Mouse (Mus musculus): ENCODE results near the gene Cdc34. TPM values are rescaled to one million over a fixed set of nuclear protein-coding genes. Genes with fewer than 3 reads are reported as not detected.

Gene Cdc34
- polyA plus RNA-seq, 1 experiment from 2014 or later, result 137 TPM

DNA sequence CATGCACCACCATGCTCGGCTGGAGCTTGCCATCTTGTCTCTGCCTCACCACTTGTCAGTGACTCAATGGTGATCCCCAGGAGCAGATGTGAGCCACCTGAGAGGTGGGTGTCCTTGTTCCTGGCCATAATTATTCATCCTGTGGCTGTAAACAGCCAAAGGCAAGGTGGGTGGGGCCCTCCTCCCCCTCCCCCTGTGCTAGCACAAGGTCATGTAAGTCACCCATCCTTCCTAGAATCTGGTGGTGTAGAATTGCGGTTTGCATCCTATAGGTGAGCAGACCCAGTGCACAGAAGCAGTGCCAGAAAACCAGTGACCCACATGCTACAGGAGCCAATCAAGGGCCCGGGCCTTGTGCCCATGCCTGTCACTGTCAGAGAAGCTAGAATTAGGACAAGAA is 8.9 kb upstream of the Cdc34 start:
- Histone ChIP-seq H3K4me3 (no peak overlapping the region), H3K27me3 (no peaks in the 10 kb centered on the region), H3K27ac (no peak overlapping the region), H3K9ac (no peak overlapping the region), H3K9me3 (no peaks in the 10 kb centered on the region), H3K36me3 (peaks cover 15% of the 10 kb centered on the region), H3K4me2 (replicated peaks) (no peak overlapping the region), H3K4me1 (peaks cover 13% of the 10 kb centered on the region)
- WGBS, result 90% methylated on average over 3 of the region's 3 CpGs
- ATAC-seq (ENCODE audit: insufficient number of reproducible peaks, insufficient read depth, low FRiP score, low TSS enrichment), result no peak

DNA sequence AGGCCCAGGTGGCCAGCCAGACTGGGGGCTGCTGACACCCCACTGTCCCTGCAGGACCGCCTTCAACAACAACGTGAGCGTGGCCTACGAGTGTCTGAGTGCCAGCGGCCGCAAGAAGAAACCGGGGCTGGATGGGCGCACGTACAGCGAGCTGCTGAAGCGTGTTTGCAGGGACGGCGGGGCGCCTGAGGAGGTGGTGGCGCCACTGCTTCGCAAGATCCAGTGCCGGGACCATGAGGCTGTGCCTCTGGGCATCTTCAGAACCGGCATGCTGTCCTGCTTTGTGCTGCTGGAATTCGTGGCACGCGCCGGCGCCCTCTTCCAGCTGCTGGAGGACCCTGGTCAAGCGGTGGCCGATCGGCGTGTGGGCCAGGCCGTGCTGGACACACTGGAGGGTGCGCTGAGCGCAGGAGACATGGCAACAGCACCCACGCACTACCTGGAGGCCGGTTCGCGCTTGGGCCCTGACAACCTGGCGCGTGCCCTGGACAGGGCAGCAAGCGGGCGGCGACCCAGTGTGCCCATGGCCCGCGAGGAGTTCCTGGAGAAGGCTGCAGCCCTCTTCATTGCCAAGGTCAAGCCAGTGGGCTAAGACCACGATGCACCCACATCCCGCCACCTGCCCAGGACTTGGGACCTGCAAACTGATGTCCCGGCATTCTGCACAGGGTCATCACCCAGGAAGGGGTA is 6.5 kb upstream of the Cdc34 start:
- Histone ChIP-seq H3K4me2 (replicated peaks) (no peak overlapping the region), H3K27ac (no peak overlapping the region), H3K36me3 (peaks cover 15% of the 10 kb centered on the region), H3K9me3 (no peaks in the 10 kb centered on the region), H3K27me3 (no peaks in the 10 kb centered on the region), H3K4me3 (no peak overlapping the region), H3K9ac (no peak overlapping the region), H3K4me1 (peaks cover 8% of the 10 kb centered on the region)
- ATAC-seq (ENCODE audit: insufficient number of reproducible peaks, insufficient read depth, low FRiP score, low TSS enrichment), result no peak
- WGBS, result 52% methylated on average over 44 of the region's 44 CpGs

DNA sequence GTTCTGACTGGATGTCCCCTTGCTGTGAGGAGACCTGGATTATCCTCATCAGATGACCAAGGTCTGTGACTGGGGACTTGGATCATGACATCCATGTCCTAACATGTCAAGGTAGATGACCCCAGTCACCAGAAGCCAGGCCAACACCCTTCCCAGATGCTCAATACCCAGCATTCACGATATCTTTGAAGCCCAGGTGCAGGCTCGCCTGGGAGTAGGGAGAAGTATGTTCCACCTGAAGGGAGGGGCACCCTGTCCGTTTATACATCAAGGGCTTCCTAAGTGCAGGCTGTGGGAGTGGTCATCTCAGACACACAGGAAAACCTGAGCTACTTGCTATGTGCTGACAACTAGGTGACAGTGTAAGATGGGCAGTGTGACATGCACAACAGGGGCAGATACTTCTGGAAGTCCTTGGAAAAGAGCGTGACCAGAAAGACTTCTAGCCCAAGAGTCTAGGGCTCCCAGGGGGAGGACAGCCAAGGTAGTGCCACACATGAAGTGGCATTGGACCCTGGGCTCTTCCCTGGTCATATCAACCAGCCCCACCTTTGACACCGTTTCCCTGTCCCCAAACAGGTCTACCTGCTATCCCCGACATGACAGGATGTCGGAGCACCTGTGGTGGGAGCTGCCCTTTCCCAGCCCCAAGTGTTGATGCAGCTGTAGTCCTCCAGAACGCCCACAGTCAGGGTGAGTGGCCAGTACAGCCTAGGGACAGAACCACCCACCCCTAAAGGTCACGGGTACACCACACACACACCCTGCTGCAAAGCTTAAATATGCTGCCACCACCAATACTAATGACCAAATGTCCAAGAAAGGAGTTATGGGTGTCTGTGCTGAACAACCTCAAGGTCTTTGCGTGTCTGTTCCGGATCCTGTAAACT is 1.1 kb upstream of the Cdc34 start:
- Histone ChIP-seq H3K4me2 (replicated peaks) (peak overlapping the region; percentile 63), H3K4me1 (peaks cover 15% of the 10 kb centered on the region), H3K9me3 (no peaks in the 10 kb centered on the region), H3K27ac (peak overlapping the region; percentile 80), H3K4me3 (peak overlapping the region; percentile 84), H3K27me3 (no peaks in the 10 kb centered on the region), H3K36me3 (peaks cover 21% of the 10 kb centered on the region), H3K9ac (peak overlapping the region; percentile 36; the same call in 1 of the 2 replicates)
- peak; percentile 1; the same call in 1 of the 2 replicates for ATAC-seq (ENCODE audit: insufficient number of reproducible peaks, insufficient read depth, low FRiP score, low TSS enrichment)
- 41% methylated on average over 11 of the region's 11 CpGs for WGBS

DNA sequence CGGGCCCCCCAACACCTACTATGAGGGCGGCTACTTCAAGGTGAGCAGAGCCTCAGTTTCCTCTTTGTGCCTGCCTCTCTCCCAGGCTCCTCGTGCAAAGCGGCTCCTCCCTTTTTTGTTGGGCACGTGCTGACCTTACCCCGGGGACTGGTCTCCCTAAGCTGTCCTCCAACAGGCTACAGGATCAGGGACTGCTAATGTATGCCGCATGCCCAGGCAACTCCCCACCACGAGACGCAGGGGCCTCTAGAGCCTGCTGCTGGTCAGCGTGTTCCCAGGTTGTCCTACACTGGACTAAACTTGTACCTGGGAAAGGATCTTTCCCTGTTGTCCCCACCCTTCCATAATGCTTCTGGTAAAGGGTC is 538 bp downstream of the Cdc34 start:
- peaks cover 15% of the 10 kb centered on the region for H3K4me1 ChIP-seq
- H3K4me3 ChIP-seq, result peak overlapping the region; percentile 84
- H3K36me3 ChIP-seq, result peaks cover 35% of the 10 kb centered on the region
- H3K27me3 ChIP-seq, result no peaks in the 10 kb centered on the region
- peak overlapping the region; percentile 98 for H3K4me2 ChIP-seq (replicated peaks)
- H3K9ac ChIP-seq, result peak overlapping the region; percentile 87
- 0 out of 2 replicates have a peak, but pooled peaks have one; percentile 1 for ATAC-seq (ENCODE audit: insufficient number of reproducible peaks, insufficient read depth, low FRiP score, low TSS enrichment)
- no peaks in the 10 kb centered on the region for H3K9me3 ChIP-seq
- H3K27ac ChIP-seq, result peak overlapping the region; percentile 74; the same call in 1 of the 2 replicates
- WGBS, result under 1% methylated on average over 10 of the region's 10 CpGs

DNA sequence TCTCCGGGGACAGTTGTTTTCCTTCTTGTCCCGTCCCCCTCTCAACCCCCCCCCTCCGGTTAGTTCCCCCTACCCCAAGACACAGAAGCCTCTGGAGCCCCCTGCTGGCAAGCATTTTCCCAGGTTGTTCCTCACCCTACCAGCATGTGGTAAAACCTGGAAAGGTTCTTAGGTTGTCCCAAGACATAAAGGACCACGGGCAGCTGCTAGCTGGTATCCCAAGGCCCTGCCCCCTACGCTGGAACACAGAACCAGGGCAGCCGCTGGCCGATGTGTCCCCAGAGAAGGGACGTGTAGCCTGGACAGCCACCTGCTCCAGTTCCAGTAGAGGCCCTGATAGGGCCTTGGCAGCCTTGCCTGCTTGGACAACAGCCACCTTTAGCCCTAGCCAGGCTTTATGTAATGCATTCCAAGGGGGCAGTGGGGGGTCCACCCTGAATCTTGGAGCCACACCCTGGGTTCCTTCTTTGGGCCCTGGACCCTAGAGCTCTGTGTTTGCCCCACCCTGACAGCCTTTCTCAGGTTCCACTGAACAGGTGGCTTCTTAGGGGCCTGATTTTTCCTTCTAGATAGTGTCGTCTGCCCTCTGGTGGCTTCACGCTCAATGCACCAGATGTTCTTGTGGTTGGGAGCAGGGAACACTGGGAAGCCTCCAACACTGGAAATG is 1.1 kb downstream of the Cdc34 start:
- Histone ChIP-seq H3K4me3 (peak overlapping the region; percentile 84), H3K27me3 (no peaks in the 10 kb centered on the region), H3K4me1 (peaks cover 15% of the 10 kb centered on the region), H3K9me3 (no peaks in the 10 kb centered on the region), H3K4me2 (replicated peaks) (peak overlapping the region; percentile 98), H3K27ac (0 out of 2 replicates have a peak overlapping the region, but pooled peaks have one; percentile 74), H3K9ac (peak overlapping the region; percentile 87), H3K36me3 (peaks cover 40% of the 10 kb centered on the region)
- ATAC-seq (ENCODE audit: insufficient number of reproducible peaks, insufficient read depth, low FRiP score, low TSS enrichment), result no peak
- WGBS, result 4% methylated on average over 10 of the region's 10 CpGs

DNA sequence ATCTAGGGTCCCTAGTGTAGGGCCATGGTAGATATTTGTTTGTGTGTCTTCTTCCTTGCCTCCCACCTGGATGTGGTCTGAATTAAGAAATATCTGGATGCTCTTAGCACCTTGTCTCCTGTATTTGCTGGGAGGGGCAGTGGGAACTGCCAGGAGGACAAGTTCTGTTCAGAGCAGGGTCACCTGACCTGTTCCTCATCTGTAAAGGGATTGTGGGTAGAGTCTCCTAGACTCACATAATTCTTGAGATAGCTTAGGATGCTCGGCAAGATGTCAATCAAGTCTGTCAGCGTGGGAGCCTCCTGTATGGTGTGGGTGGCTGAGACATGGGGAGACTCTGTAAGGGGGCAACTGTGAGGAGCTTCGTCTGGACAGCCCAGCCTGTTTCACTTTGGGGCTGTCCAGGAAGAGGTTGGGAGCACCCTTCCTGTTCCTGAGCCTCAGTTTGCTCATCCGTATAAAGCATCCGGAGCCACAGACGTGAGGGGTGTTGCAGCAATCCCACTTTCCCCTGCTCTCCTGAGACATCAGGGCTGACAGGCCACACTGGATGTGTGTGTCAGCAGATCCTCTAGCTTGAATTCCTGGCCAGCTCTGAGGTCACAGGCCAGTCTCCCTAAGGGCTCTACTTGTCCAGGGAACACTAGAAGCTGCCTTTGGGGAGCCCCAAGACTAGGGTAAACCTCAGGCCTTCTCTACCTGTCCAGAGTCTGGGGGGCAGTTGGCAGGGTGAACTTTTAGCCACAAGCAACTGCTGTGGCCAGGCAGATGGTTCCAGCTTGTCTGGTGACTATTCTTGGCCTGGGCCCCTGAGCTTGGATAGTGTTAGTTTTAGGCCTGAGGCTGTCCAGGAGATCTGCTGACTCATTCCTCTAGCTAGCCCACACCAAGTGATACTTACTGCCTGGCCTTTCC is 2.0 kb downstream of the Cdc34 start:
- H3K9me3 ChIP-seq, result no peaks in the 10 kb centered on the region
- no peak for ATAC-seq (ENCODE audit: insufficient number of reproducible peaks, insufficient read depth, low FRiP score, low TSS enrichment)
- no peaks in the 10 kb centered on the region for H3K27me3 ChIP-seq
- peaks cover 15% of the 10 kb centered on the region for H3K4me1 ChIP-seq
- H3K4me2 ChIP-seq (replicated peaks), result peak overlapping the region; percentile 98
- WGBS, result 85% methylated on average over 6 of the region's 6 CpGs
- no peak overlapping the region for H3K27ac ChIP-seq
- peak overlapping the region; percentile 87 for H3K9ac ChIP-seq
- H3K4me3 ChIP-seq, result peak overlapping the region; percentile 84
- H3K36me3 ChIP-seq, result peaks cover 49% of the 10 kb centered on the region

DNA sequence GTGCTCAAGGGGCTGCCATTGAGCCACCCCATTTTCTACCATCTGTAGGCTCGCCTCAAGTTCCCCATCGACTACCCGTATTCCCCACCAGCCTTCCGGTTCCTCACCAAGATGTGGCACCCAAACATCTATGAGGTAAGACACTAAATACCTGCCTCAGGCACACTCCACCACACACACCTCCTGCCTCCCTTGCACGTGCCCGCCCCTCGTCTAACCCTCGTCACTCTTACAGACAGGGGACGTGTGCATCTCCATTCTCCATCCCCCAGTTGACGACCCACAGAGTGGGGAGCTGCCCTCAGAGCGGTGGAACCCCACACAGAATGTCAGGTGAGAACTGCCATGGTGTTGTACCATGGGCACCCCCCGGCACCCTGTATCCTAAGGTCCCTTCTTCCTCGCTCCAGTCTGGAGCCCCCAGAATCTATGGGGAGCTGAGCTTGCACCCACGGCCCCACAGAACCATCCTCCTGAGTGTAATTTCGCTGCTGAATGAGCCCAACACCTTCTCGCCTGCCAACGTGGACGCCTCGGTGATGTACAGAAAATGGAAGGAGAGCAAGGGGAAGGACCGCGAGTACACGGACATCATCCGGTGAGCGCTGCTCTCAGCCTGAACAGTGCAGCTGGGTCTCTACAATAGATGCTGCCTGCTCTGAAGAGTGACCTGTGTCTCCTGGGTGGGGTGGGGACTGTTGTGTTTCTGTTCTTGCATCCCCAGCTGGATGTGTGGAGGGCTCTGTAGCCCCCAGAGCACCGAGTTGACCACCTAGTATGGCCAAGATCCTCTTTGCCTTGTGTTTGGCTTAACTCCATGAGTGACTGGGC is 3.0 kb downstream of the Cdc34 start:
- H3K36me3 ChIP-seq, result peaks cover 53% of the 10 kb centered on the region
- peaks cover 15% of the 10 kb centered on the region for H3K4me1 ChIP-seq
- H3K9ac ChIP-seq, result no peak overlapping the region
- H3K4me2 ChIP-seq (replicated peaks), result no peak overlapping the region
- H3K27me3 ChIP-seq, result no peaks in the 10 kb centered on the region
- H3K4me3 ChIP-seq, result no peak overlapping the region
- 95% methylated on average over 25 of the region's 25 CpGs for WGBS
- H3K27ac ChIP-seq, result no peak overlapping the region
- no peaks in the 10 kb centered on the region for H3K9me3 ChIP-seq
- ATAC-seq (ENCODE audit: insufficient number of reproducible peaks, insufficient read depth, low FRiP score, low TSS enrichment), result no peak

DNA sequence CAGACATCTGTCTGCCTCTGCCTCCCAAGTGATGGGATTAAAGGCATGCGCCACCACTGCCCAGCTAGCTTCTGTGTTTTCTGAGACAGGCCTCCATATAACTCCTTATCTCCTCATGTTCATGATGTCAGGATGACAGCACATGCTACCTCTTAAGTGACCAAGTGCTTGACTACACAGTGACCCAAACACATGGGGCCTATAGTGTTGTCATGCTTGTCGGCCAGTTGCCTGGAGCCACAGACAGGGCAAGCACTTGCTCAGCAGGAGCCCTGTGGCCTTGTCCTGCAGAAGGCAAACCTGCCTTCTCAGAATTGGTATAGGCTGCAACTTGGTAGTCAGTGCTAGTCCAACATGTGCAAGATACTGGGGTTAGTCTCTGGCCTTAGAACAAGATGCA is 4.2 kb downstream of the Cdc34 start:
- Histone ChIP-seq H3K4me1 (peaks cover 11% of the 10 kb centered on the region), H3K36me3 (peaks cover 53% of the 10 kb centered on the region), H3K4me3 (no peak overlapping the region), H3K27me3 (no peaks in the 10 kb centered on the region), H3K4me2 (replicated peaks) (no peak overlapping the region), H3K9ac (no peak overlapping the region), H3K27ac (no peak overlapping the region), H3K9me3 (no peaks in the 10 kb centered on the region)
- 86% methylated on average over 2 of the region's 2 CpGs for WGBS
- ATAC-seq (ENCODE audit: insufficient number of reproducible peaks, insufficient read depth, low FRiP score, low TSS enrichment), result no peak

DNA sequence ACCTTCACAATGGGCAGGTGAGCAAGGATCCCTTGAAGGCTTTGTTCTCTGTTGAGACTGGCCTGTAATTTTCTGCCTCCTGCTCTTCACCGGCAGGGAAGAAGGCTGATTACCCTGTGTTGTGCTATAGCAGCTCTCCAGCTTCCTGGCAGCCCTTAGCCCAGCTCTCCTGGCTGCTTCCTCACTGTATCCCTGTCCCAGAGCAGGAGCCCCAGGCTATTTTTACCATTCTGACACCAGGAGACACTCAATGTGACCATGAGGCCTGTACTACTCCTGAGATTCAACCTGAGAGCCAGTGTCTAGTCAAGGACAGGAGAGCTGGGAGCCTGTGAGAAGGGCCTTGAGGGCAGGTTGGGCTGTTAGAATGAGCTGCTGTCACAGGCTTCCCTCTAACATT is 4.7 kb downstream of the Cdc34 start:
- peaks cover 53% of the 10 kb centered on the region for H3K36me3 ChIP-seq
- ATAC-seq (ENCODE audit: insufficient number of reproducible peaks, insufficient read depth, low FRiP score, low TSS enrichment), result no peak
- H3K9ac ChIP-seq, result no peak overlapping the region
- peaks cover 10% of the 10 kb centered on the region for H3K4me1 ChIP-seq
- H3K9me3 ChIP-seq, result no peaks in the 10 kb centered on the region
- no peak overlapping the region for H3K4me3 ChIP-seq
- H3K27me3 ChIP-seq, result no peaks in the 10 kb centered on the region
- WGBS, result 85% methylated on average over 1 of the region's 1 CpGs
- no peak overlapping the region for H3K4me2 ChIP-seq (replicated peaks)
- H3K27ac ChIP-seq, result no peak overlapping the region

DNA sequence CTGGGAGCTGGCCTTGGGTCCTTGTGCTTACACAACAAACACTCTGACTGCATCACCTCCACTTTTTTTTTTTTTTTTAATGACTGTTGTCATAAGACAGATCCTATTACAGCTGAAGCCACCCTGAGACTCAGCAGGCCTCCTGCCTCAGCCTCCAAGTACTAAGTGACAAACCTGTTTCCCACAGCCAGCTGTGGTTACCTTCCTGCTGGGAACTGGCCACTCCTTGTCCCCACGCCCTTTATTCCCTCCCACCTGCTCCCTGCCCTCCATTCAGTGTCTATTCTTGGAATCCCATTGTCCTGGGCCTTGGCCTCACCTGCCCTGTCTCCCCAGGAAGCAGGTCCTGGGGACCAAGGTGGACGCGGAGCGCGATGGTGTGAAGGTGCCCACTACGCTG is 5.5 kb downstream of the Cdc34 start:
- WGBS, result 98% methylated on average over 6 of the region's 6 CpGs

More for the DNA sequence above, 5.5 kb downstream of the Cdc34 start:
- Histone ChIP-seq H3K36me3 (peaks cover 53% of the 10 kb centered on the region), H3K4me1 (peaks cover 10% of the 10 kb centered on the region), H3K27ac (no peak overlapping the region), H3K4me2 (replicated peaks) (no peak overlapping the region), H3K27me3 (no peaks in the 10 kb centered on the region), H3K9ac (no peak overlapping the region), H3K9me3 (peaks cover 5% of the 10 kb centered on the region), H3K4me3 (no peak overlapping the region)
- ATAC-seq (ENCODE audit: insufficient number of reproducible peaks, insufficient read depth, low FRiP score, low TSS enrichment), result no peak

All from embryonic facial prominence, embryonic 12.5 days (tissue).